Mouse (Mus musculus) spleen, postnatal 4 days (tissue): ENCODE results near the gene 4930595M18Rik.

Experiments used
- DNase-seq, 2 experiments: peaks; one replicate each; pipeline ENCODE4 v3.0.0; 2022; ENCODE audit warnings: low spot score in 2 of 2

Gene 4930595M18Rik

DNA sequence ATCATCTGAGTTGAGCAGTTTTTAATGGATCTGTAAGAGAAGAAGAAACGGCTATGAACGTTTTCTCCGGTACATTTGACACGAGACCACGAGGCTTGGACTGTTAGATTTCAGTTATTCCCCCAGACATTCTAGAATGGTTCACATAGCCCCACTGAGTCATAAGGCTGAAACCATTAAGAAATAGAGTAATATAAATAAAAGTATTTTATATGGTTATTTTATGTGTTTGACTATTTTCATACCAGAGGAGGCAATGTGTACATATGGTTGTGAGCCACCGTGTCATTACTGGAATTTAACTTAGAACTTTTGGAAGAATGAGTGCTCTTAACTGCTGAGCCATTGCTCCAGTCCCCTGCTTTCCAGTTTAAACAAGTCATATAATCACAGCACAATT is at the start of gene 4930595M18Rik:
Gene 4930595M18Rik (minus strand): TSS at position 101 of the 400 bp plus-strand sequence.
- no peak for DNase-seq

DNA sequence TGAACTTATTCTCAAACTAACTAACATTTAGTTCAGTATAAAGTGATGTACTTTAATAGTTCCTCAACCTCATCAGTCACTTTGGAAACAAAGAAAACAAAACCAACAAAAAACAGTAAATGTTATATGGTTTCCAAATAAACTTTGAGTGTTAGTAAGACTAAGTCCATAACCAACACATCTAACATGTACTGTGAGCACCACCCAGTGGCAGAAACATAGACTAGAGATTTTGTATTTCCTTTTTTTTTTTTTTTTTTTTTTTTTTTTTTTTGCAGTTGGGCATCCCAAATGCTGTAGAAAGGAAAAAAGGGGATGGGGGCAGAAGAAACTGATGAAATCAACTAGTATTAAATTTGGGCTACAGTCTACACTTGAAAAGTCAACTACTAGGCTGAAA is 14.6 kb upstream of the 4930595M18Rik start:
- DNase-seq = no peak
